Mouse (Mus musculus) G1E (cell line): Measurements from ENCODE around the gene Tmem205.

ENCODE experiments used
- CTCF ChIP-seq: IDR thresholded peaks from 2 replicates; pipeline ENCODE4 v1.5.1; 2012; ENCODE audit warnings: low read depth, low read length, inconsistent platforms, mixed read lengths
- GATA1 ChIP-seq: IDR thresholded peaks from 2 replicates; pipeline ENCODE4 v1.6.1; 2012; ENCODE audit warnings: borderline replicate concordance, low read length, inconsistent platforms, mixed read lengths
- POLR2AphosphoS5 ChIP-seq: IDR thresholded peaks from 2 replicates; pipeline ENCODE4 v1.6.1; 2012; ENCODE audit warnings: low read depth, low read length, inconsistent platforms; ENCODE audit not compliant: insufficient replicate concordance
- TAL1 ChIP-seq: conservative IDR thresholded peaks from 2 replicates; pipeline ENCODE4 v1.6.1; 2012; ENCODE audit warnings: low read depth, low read length, inconsistent platforms, mixed read lengths

DNA sequence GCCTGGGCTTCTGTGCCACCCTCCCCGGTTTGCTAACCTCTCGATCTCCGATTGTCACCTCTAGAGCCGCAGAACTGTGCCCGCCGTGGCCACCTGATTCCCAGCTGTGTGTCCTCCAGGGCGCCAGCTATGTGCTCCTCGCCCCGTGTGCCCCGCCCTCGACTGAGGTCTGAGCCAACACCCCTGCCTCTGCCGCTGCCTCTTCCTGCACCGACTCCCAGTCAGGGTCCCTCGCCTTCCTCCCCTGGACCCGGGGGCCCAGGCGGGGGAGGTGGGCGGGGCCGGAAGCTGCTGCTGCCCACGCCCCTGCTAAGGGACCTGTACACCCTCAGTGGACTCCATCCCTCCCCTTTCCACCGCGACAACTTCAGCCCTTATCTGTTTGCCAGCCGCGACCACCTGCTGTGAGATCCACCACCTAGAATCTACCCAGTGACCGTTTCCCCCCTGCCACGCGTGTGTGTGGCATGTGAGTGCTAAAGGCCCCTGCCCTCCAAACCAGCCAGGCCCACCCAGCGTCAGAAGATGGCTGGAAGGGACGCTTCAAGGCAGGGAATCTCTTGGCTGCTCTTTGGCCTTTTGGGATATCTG is 20.3 kb upstream of the Tmem205 start:
- TF ChIP-seq CTCF (no peak), GATA1 (no peak), TAL1 (no peak), POLR2AphosphoS5 (no peak)
